Mouse (Mus musculus) MEL (cell line): ENCODE data around the gene Slc12a8.

Experiments used
- CHD1 ChIP-seq: IDR thresholded peaks from 2 replicates; pipeline ENCODE4 v1.6.1; 2012; ENCODE audit warnings: low read depth, mild to moderate bottlenecking, inconsistent platforms, low read length, improper control_type of control experiment
- CHD2 ChIP-seq: IDR thresholded peaks from 2 replicates; pipeline ENCODE4 v1.6.1; 2011; ENCODE audit warnings: low read length, improper control_type of control experiment
- CTCF ChIP-seq, 3 experiments: IDR thresholded peaks in 2 of 3; conservative IDR thresholded peaks in 1 of 3; 2 replicates each; pipeline ENCODE4 v1.5.1; 2011 to 2012; ENCODE audit warnings: low read length in 3 of 3, low read depth in 2 of 3, mild to moderate bottlenecking in 2 of 3, improper control_type of control experiment in 1 of 3, inconsistent platforms in 1 of 3, mixed read lengths in 1 of 3, moderate library complexity in 1 of 3; ENCODE audit not compliant: control insufficient read depth in 1 of 3, insufficient read depth in 1 of 3, poor library complexity in 1 of 3, severe bottlenecking in 1 of 3
- E2F4 ChIP-seq: IDR thresholded peaks from 2 replicates; pipeline ENCODE4 v1.6.1; 2011; ENCODE audit warnings: low read depth, low read length, improper control_type of control experiment, borderline replicate concordance
- GABPA ChIP-seq: IDR thresholded peaks from 2 replicates; pipeline ENCODE4 v1.6.1; 2012; ENCODE audit warnings: low read depth, mild to moderate bottlenecking, inconsistent platforms, low read length, improper control_type of control experiment, moderate library complexity
- HCFC1 ChIP-seq: IDR thresholded peaks from 2 replicates; pipeline ENCODE4 v1.6.1; 2012; ENCODE audit warnings: low read depth, mild to moderate bottlenecking, inconsistent platforms, low read length, improper control_type of control experiment, moderate library complexity
- JUND ChIP-seq: IDR thresholded peaks from 2 replicates; pipeline ENCODE4 v1.6.1; 2011; ENCODE audit warnings: low read depth, mild to moderate bottlenecking, improper control_type of control experiment, low read length
- MYC ChIP-seq: IDR thresholded peaks from 2 replicates; pipeline ENCODE4 v1.6.1; 2011; ENCODE audit warnings: low read depth, mild to moderate bottlenecking, low read length, improper control_type of control experiment, moderate library complexity
- ZKSCAN1 ChIP-seq: IDR thresholded peaks from 2 replicates; pipeline ENCODE4 v1.6.1; 2012; ENCODE audit warnings: low read depth, mild to moderate bottlenecking, inconsistent platforms, low read length, improper control_type of control experiment, moderate library complexity
- ZMIZ1 ChIP-seq: IDR thresholded peaks from 2 replicates; pipeline ENCODE4 v1.6.1; 2012; ENCODE audit warnings: low read depth, mild to moderate bottlenecking, inconsistent platforms, low read length, improper control_type of control experiment, moderate library complexity

DNA sequence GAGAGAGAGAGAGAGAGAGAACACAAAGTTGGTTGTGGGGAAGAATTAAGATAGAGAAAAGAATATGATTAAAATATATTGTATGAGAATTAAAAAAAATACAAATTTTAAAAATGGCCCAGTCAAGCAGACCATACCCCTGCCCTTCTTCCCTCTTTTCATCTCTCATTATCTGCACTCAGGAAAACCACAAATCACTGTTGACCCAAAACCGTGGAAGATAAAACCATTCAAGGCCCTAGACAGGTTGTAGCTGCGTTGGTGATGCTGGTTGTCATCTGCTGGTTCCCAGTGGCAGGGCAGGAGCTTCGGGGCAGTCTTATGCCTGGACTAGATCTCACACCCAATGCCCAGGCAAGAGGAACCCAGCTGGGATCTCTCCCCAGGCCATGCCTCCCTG lies 66.2 kb downstream of the Slc12a8 start:
- no peak for TF ChIP-seq ZKSCAN1
- no peak for TF ChIP-seq CTCF (IDR thresholded peaks at IDR 0.05 in 2 of 3, conservative IDR thresholded peaks at IDR 0.05 in 1 of 3; ENCODE audit: control insufficient read depth in 1 of 3, insufficient read depth in 1 of 3, low read depth in 2 of 3, low read length in 3 of 3, poor library complexity in 1 of 3, severe bottlenecking in 1 of 3)
- no peak for TF ChIP-seq HCFC1
- TF ChIP-seq MYC: no peak
- TF ChIP-seq CHD1: no peak
- no peak for TF ChIP-seq E2F4
- no peak for TF ChIP-seq CHD2
- no peak for TF ChIP-seq ZMIZ1
- no peak for TF ChIP-seq GABPA
- TF ChIP-seq JUND: no peak
